In the genomic region with DNA sequence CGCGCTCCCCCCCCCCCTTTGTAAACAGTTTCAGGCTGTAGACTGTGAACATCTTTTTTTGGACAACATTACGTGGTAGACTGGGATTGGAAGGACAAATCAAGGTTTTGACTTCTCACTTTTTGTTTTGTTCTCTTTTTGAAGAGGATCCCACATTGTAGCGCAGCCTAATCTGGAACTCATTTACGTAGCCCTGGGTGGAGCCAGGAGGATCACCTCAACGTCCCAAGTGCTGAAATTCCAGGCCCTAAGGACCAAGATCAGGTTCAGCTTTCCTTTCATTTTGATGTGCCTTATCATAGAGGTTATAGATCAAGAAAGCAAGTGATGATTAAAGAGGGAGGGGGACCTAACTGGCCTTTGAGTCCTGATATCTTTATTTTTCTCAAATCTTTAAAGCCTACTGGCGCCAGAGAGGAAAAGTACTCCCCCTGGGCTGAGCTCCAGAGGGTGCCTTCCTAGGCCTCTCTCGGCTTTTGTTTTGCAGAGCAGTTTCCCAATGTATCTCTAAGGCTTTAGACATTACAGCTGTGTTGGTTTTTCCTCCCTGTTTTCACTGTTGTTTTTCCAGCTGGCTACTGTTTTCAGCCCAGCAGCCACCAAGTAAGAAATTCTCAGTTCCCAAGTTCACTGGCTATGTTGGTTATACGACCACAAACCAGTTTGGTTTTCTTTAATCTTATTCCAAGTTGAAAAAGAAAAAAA, we compare ENCODE assay signal across 24 mouse cellular contexts. TPM values are rescaled to one million over a fixed set of nuclear protein-coding genes. Genes with fewer than 3 reads are reported as not detected.
DNase-seq lines count a peak whose midpoint lies in the region; ATAC-seq and TF ChIP-seq lines count a peak whose summit lies in the region.
"Had no signal": no experiment of that assay in that cellular context is flagged by ENCODE, and none has a peak within 500 bp of the region (broad histone marks: within the 10 kb centered on the region; RNA-seq: fewer than 3 reads in every experiment).

No protein-coding gene starts in this region.

- peaks cover 48% of the 10 kb centered on the region for H3K27me3 ChIP-seq in kidney, embryonic 15.5 days
- no peaks in the 10 kb centered on the region for H3K27me3 ChIP-seq in kidney, adult 2 months (replicated peaks; ENCODE audit: control insufficient read depth, insufficient read depth, low read length)
- H3K27me3 ChIP-seq in neural tube, embryonic 15.5 days (replicated peaks) = 0 out of 2 replicates have a peak, but pooled peaks cover 8% of the 10 kb centered on the region
- no peaks in the 10 kb centered on the region for H3K27me3 ChIP-seq in small intestine, adult 2 months (ENCODE audit: control insufficient read depth, insufficient read depth, low read length)
- peaks cover 29% of the 10 kb centered on the region for H3K27me3 ChIP-seq in liver, embryonic 11.5 days (replicated peaks; ENCODE audit: control insufficient read depth, insufficient read depth, low read length)

- H3K9me3 ChIP-seq in kidney, embryonic 15.5 days (replicated peaks) = no peaks in the 10 kb centered on the region
- no peaks in the 10 kb centered on the region for H3K9me3 ChIP-seq in neural tube, embryonic 15.5 days (replicated peaks)
- H3K9me3 ChIP-seq in liver, embryonic 11.5 days (ENCODE audit: control insufficient read depth, low read length) = no peaks in the 10 kb centered on the region
- H3K9me3 ChIP-seq: embryonic facial prominence, embryonic 13.5 days; forebrain, embryonic 10.5 days; heart, embryonic 10.5 days had no signal

- no peak for ATAC-seq in kidney, embryonic 15.5 days (replicated peaks; ENCODE audit: low FRiP score)
- no peak for ATAC-seq in neural tube, embryonic 15.5 days (ENCODE audit: low FRiP score)
- no peak for ATAC-seq in liver, embryonic 11.5 days (replicated peaks; ENCODE audit: low FRiP score)
- ATAC-seq: intestine, embryonic 16.5 days had no signal

- no peak overlapping the region for H3K4me3 ChIP-seq in kidney, embryonic 15.5 days (replicated peaks)
- H3K4me3 ChIP-seq in kidney, adult 2 months (ENCODE audit: insufficient read depth, low read depth, low read length) = no peak overlapping the region
- no peak overlapping the region for H3K4me3 ChIP-seq in neural tube, embryonic 15.5 days (replicated peaks)
- H3K4me3 ChIP-seq in small intestine, adult 2 months (ENCODE audit: low read depth, low read length) = no peak overlapping the region
- no peak overlapping the region for H3K4me3 ChIP-seq in liver, embryonic 11.5 days (ENCODE audit: low read depth, low read length)
- H3K4me3 ChIP-seq: embryonic facial prominence, embryonic 13.5 days; forebrain, embryonic 10.5 days; heart, embryonic 10.5 days had no signal

- H3K27ac ChIP-seq in kidney, embryonic 15.5 days = peak overlapping the region; percentile 27; the same call in 1 of the 2 replicates
- H3K27ac ChIP-seq in kidney, adult 2 months (ENCODE audit: insufficient read depth, low read depth, low read length) = no peak overlapping the region
- H3K27ac ChIP-seq in neural tube, embryonic 15.5 days (replicated peaks) = no peak overlapping the region
- H3K27ac ChIP-seq in small intestine, adult 2 months (ENCODE audit: insufficient read depth, low read depth, low read length) = peak overlapping the region; percentile 65
- H3K27ac ChIP-seq in liver, embryonic 11.5 days (ENCODE audit: low read depth, low read length) = no peak overlapping the region
- H3K27ac ChIP-seq: embryonic facial prominence, embryonic 13.5 days; forebrain, embryonic 10.5 days; heart, embryonic 10.5 days; hindbrain, embryonic 14.5 days; macrophage had no signal

- TF ChIP-seq CTCF in kidney, adult 2 months (conservative IDR thresholded peaks at IDR 0.05; ENCODE audit: insufficient read depth, insufficient read length, low read depth, low read length) = no peak
- TF ChIP-seq CTCF in small intestine, adult 2 months (IDR thresholded peaks at IDR 0.05; ENCODE audit: extremely low read depth, insufficient read length, insufficient replicate concordance, low read depth, low read length) = no peak

- 33% methylated on average over 8 of the region's 9 CpGs for WGBS in kidney, embryonic 15.5 days
- WGBS in kidney, adult 2 months = 68% methylated on average over 9 of the region's 9 CpGs
- WGBS in neural tube, embryonic 15.5 days = 30% methylated on average over 8 of the region's 9 CpGs
- WGBS in small intestine, adult 2 months = 31% methylated on average over 9 of the region's 9 CpGs
- 45% methylated on average over 7 of the region's 9 CpGs for WGBS in liver, embryonic 11.5 days

- no peak overlapping the region for H3K4me2 ChIP-seq in kidney, embryonic 15.5 days
- H3K4me2 ChIP-seq in neural tube, embryonic 15.5 days = no peak overlapping the region
- H3K4me2 ChIP-seq in liver, embryonic 11.5 days = no peak overlapping the region
- H3K4me2 ChIP-seq: embryonic facial prominence, embryonic 13.5 days; hindbrain, embryonic 14.5 days had no signal

- H3K36me3 ChIP-seq in kidney, embryonic 15.5 days = no peaks in the 10 kb centered on the region
- H3K36me3 ChIP-seq in kidney, adult 2 months (ENCODE audit: control insufficient read depth, insufficient read depth, low read length) = no peaks in the 10 kb centered on the region
- no peaks in the 10 kb centered on the region for H3K36me3 ChIP-seq in neural tube, embryonic 15.5 days
- no peaks in the 10 kb centered on the region for H3K36me3 ChIP-seq in small intestine, adult 2 months (ENCODE audit: control insufficient read depth, insufficient read depth, low read length)
- no peaks in the 10 kb centered on the region for H3K36me3 ChIP-seq in liver, embryonic 11.5 days (ENCODE audit: control insufficient read depth, insufficient read depth, low read length)
- H3K36me3 ChIP-seq: embryonic facial prominence, embryonic 13.5 days; forebrain, embryonic 10.5 days; heart, embryonic 10.5 days had no signal

- no peak overlapping the region for H3K9ac ChIP-seq in kidney, embryonic 15.5 days
- H3K9ac ChIP-seq in neural tube, embryonic 15.5 days (replicated peaks) = no peak overlapping the region
- no peak overlapping the region for H3K9ac ChIP-seq in liver, embryonic 11.5 days (ENCODE audit: low read depth, low read length)
- H3K9ac ChIP-seq: embryonic facial prominence, embryonic 13.5 days; hindbrain, embryonic 14.5 days had no signal

- no peak for DNase-seq in kidney, adult 2 months
- DNase-seq in neural tube, embryonic 10.5 days (ENCODE audit: extremely low spot score, low spot score) = peak; percentile 13
- DNase-seq in embryo, embryonic 10.5 days (ENCODE audit: low spot score) = peak; percentile 25
- no peak for DNase-seq in liver, embryonic 11.5 days (ENCODE audit: low spot score)
- no peak for DNase-seq in c-Kit-positive CD71-positive TER-119-positive erythroid progenitor cells, embryonic 14.5 days (ENCODE audit: low spot score)
- DNase-seq: adrenal gland, adult 2 months; cerebellum, adult 11 months; cerebellum, postnatal 14 days; gastrocnemius, postnatal 36 days; heart, postnatal 10 days; layer of hippocampus, postnatal 36 days; left cerebral cortex, postnatal 4 days; lung, adult 2 months; midbrain, embryonic 14.5 days; right cerebral cortex, postnatal 25 days had no signal

- no peak for TF ChIP-seq POLR2A in kidney, adult 2 months (IDR thresholded peaks at IDR 0.05; ENCODE audit: low read depth, low read length)
- TF ChIP-seq POLR2A in small intestine, adult 2 months (IDR thresholded peaks at IDR 0.05; ENCODE audit: low read depth, low read length) = no peak

- H3K4me1 ChIP-seq in kidney, embryonic 15.5 days = no peaks in the 10 kb centered on the region
- no peaks in the 10 kb centered on the region for H3K4me1 ChIP-seq in kidney, adult 2 months (ENCODE audit: control insufficient read depth, insufficient read depth, low read length)
- 0 out of 2 replicates have a peak, but pooled peaks cover 4% of the 10 kb centered on the region for H3K4me1 ChIP-seq in neural tube, embryonic 15.5 days
- 0 out of 2 replicates have a peak, but pooled peaks cover 2% of the 10 kb centered on the region for H3K4me1 ChIP-seq in small intestine, adult 2 months (ENCODE audit: control insufficient read depth, insufficient read depth, insufficient read length, low read length)
- no peaks in the 10 kb centered on the region for H3K4me1 ChIP-seq in liver, embryonic 11.5 days (replicated peaks; ENCODE audit: control insufficient read depth, insufficient read depth, low read length)
- H3K4me1 ChIP-seq: heart, embryonic 10.5 days had no signal

RNA-seq across cellular contexts. Expression of gene Ogt, which starts 2.9 kb away (rescaled TPM):
- 155 and 157 TPM in 2 replicates for polyA plus RNA-seq in kidney, embryonic 15.5 days (2015; fragmentation: Nextera tagmentation; extraction: Ambion mirVana)
- 64.3 and 69.4 TPM in 2 replicates for polyA plus RNA-seq in kidney, adult 2 months (2012; rRNA removed)
- polyA plus RNA-seq in neural tube, embryonic 15.5 days (2015; fragmentation: Nextera tagmentation; extraction: Ambion mirVana) = 165 and 168 TPM in 2 replicates
- 11.1 and 19.8 TPM in 2 replicates for polyA plus RNA-seq in small intestine, adult 2 months (2012; rRNA removed)
- 128 TPM in 2 replicates for polyA plus RNA-seq in liver, embryonic 11.5 days (2014; fragmentation: Nextera tagmentation; extraction: Ambion mirVana)

Comparison
In these comparisons a context has a peak if more than half of its experiments do, and no peak if none do; other contexts are left out.
1. H3K27ac ChIP-seq: peak in kidney, embryonic 15.5 days (single experiment) and small intestine, adult 2 months (single experiment); none in kidney, adult 2 months (single experiment), neural tube, embryonic 15.5 days (single experiment) and liver, embryonic 11.5 days (single experiment).
2. DNase-seq: peak in neural tube, embryonic 10.5 days (single experiment) and embryo, embryonic 10.5 days (single experiment); none in kidney, adult 2 months (single experiment), liver, embryonic 11.5 days (single experiment) and c-Kit-positive CD71-positive TER-119-positive erythroid progenitor cells, embryonic 14.5 days (single experiment).